Mouse (Mus musculus): Measurements from ENCODE around the gene Pola1. TPM values are rescaled to one million over a fixed set of nuclear protein-coding genes. Genes with fewer than 3 reads are reported as not detected.

Gene Pola1
- 16.1 and 18.3 TPM in 2 replicates for total RNA-seq (2021)
- long read RNA-seq, experiment 1 = 0 reads
- long read RNA-seq, experiment 2 = 0 reads

DNA sequence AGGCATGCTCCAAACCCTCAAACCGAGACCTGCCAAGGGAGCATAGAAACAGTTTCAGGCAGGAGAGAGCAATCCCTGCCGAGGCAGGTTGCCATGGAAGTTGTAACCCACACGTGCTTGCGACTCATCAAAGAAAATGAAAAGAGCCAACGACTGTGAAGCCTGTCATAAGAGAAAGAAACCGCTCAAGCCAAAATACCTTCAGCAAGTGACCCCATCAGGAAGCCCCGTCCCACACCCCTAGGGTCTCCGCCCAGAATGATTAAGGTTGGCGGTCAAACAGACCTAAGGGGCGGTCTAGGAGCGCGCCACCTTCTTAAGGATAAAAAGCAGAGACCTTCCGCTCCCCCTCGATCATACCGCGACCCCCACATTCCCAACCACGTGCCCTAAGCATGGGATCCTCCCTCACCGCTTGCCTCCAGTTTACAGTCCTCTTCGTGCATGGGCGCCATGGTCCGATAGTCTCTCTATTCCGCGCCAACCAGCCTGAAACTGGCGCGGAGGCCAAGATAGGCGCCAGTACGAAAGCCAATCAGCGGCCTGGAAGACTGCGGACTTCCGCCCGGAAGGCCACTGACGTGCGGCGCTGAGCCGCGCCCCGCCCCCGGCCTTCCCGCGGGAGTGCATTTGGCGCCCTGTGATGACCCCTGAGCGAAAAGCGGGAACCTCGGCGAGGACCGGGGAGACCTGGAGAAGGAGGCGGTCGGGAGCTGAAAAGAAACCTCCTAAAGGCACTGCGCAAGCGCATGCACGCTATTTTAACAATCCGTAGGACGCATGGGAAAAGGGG, at the start of gene Pola1:
Gene Pola1 (minus strand): TSS at position 499 of the 793 bp plus-strand sequence.
- peak; percentile 92 for DNase-seq

DNA sequence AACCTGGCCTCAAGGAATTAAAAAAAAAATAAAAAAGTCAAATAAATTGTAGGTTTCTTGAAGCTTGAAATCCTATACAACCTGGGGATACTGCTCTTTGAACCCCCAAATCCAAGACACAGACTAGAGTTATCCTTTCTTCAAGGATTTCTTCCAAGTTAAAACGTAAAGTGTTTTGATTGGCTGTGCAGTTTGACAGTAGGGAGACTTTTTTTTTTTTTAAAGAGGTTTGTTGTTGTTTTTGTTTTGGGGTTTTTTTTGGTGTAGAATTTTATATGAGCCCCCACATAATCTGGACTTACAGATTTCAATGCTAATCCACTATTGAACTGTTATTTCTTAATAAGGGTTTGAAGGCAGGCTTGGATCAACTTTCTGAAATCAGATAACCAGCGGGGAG, 44.3 kb upstream of the Pola1 start:
- no peak for DNase-seq

DNA sequence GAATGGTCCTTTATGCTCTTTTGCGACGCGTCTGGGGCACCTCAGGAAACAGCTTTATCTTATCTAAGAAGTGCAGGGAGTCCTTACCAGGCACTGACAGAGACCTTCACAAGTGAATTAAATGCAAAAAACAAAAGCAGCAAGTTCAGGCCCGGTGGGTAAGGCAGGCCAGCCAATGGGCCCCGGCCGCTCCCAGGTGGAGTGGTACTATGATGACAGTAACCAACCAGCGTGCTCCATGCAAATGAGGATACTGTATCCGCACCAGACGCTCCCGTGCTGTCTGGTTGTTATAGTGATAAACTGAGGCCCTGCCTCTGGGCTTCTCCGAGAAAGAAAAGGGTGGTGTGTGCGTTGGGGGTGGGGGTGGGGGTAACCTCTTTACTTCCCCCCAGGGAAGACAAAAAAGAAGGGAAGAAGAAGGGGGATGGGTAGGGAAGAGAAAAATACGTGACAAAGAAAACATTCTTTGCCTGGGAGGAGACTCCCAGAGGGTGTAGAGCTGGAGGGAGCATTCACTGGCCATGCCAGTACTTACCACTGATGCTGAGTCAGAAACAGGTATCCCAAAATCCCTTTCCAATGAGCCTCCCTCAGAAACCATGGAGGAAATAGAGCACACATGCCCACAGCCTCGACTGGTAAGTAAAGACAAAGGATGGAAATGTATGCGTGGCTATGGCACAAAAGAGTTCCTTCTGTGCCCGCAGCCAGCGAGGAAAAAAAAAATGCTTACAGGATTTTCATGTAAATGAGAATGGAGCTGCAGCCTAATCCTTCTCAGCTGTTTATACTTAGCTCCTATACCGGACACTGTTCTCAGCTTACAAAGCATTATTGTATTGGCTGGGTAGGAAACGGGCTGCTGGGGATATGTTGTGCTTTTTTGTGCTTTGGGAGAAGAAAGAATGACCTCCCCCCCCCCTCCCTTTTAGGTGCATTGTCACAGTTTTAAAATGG, 43.2 kb upstream of the Pola1 start:
- peak; percentile 65 for DNase-seq

DNA sequence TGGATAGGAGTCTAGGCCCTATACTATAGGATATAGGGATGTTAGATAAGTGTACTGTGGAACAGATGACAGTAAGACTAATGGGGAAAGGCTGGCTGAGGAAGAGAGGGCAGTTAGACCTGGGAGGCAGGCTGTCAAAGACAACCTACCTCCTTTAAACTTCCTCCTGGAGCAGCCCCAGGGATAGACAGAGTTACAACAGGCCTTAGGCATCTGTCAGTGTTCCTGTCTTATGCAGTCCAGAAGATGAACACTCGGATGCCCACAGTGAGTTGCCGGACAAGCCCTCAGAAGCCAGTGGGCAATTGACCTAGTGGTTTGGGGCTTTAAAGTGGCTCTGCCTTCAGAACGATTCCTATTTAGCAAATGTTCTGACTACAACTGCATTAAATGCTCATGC, 42.5 kb upstream of the Pola1 start:
- DNase-seq = no peak

DNA sequence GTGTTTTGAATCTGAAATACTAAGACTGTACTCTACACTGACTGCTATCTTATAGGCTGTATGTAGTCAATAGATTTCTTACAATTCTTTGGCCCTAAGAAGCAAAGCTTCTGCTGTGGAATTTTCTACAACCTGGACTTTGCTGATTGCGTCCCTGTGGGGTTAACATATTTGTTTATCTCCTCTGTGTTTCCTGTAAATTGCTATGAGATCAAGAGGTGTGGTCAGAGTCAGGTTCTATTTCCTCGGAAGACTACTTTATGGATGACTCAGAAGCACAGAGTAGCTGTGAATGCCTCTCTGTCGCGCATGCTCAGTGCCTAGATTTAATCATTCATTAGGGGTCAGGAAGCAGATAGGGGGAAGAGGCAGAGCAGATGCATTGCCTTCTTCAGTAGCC, 32.8 kb upstream of the Pola1 start:
- no peak for DNase-seq

DNA sequence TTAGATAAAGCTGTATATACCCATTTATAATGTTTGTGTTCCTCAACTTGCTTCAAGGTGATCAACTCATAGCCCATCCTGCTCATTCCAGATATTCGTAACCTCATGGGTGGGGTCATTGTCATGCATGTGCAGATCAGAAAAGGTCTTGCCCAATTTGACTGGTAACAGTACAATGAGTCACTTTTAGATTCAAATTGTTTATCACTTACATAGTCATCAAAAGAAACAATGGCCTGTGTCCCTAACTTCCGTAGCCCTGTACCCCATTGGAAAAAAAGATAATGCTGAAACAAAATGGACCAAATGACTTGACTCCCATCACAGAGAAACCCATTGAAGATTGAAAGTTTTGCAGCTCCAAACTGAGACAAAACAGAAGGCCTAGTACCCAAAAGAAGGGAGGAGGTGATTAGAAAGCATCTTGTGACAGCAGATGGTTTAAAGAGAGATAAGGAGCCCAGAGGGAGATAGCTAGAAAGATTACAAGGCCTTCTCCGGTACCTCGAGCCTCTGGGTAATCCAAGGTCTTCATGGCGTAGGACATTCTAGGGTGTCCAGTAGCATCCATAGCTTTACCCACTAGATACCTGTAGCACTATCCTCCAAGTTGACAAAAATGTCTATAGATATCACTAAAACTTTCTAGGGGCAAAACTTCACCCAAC, 32.1 kb upstream of the Pola1 start:
- no peak for DNase-seq

DNA sequence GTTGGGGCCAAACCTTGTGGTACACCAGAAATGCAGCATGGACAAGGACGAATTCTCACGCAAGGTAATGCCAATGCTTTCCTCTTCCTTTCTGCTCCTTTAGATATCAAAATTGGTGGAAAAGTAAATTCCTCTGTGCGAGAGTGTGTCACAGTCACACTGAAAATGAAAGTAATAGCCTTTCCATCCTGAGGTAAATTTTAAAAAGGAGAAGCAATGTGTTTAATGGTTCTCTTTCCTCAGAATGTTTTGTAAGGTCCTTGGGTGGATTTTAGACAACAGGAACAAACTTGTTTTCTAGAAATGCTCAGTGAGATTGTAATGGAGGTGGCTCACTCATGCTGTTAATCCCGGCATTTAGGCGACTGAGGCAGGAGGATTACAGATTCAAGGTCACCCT, 23.2 kb upstream of the Pola1 start:
- DNase-seq = no peak

DNA sequence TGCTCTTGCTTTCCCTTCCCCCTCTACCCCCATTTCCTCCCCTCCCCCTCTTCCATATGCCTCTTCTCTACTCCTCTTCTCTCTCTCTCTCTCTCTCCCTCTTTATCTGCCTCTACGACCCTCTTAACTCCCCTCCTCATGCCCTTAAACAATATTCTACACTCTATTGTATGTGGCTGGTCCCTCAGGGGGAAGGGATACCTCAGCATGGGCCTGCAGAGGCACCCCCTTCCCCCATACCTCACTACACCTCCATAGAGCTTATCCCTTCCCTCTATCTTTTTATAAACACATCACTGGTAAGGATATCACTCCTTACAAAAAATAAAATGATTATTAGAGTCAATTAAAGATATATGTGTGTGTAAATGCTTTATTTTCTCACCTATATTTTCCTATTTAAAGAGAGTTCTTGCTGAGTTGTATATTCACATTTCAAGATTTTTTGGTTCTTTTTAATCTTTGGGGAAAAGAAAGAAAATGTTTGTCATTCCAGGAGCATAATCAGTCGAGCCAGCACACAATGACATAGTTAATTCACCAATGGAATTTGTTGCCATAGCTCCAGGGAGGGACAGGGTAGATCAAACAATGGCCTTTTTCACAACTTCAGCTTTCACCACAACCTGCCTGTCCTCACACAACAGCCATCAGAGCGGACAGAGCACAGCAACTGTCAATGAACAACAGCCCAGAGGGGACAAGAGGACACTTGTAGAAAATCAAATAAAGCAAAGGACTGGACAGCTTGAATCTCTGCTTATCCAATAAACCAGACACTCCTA, 22.5 kb upstream of the Pola1 start, which contains the start of gene Pcyt1b:
Gene Pcyt1b (plus strand): TSS at position 646 of the 785 bp plus-strand sequence.
- no peak for DNase-seq

DNA sequence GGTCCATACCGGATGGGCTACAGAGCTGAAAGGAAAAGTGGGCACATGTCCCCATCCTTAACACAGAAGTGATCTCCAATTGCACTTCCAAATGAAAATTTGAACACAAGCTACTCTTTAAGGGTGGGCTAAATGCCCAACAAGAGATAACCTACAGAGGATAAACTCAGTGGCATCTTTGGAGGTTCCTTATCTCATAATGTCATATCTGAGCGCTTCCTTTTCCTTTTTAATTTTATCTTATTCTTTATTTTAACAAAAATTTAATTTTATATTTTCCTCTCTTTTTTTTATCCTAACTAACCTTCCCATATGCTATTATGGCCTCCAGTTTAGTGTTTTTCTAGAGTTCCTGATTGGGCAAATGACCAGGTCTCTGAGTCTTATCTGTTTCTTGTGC, 18.8 kb upstream of the Pola1 start:
- no peak for DNase-seq

DNA sequence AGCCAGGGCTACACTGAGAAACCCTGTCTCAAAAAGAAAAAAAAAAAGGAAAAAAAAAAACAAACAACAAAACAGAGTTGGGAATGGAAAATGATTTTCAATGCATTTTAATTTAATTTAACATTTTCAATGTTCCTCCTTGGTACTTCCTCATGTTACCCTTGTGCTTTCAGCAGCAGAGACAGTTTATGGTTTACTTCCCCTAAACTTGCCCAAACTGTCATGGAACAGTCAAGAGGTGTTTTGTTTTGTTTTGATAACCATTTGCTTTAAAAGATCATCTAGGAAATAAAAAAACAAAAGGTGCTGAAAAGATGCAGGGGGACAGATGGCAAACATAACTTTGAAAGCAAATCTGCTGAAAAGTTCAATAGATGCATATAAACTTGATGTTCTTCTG, 12.1 kb upstream of the Pola1 start:
- no peak for DNase-seq

DNA sequence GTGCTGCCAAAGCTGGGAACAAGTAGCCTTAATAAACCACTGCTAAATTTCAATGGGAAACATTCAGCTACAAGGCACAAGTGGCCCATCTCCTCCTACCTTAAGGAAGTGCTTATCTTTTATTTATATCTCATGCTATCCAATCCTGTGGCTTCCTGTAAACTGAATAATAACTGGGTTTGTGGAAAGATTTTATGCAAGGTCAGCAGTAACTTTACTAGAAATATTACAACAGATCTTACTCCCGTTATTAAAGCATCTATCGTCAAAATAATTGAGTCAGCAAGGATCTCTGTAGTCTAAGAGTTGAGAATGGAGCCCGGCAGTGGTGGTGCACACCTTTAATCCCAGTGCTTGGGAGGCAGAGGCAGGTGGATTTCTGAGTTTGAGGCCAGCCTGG, 11.6 kb upstream of the Pola1 start:
- no peak for DNase-seq

DNA sequence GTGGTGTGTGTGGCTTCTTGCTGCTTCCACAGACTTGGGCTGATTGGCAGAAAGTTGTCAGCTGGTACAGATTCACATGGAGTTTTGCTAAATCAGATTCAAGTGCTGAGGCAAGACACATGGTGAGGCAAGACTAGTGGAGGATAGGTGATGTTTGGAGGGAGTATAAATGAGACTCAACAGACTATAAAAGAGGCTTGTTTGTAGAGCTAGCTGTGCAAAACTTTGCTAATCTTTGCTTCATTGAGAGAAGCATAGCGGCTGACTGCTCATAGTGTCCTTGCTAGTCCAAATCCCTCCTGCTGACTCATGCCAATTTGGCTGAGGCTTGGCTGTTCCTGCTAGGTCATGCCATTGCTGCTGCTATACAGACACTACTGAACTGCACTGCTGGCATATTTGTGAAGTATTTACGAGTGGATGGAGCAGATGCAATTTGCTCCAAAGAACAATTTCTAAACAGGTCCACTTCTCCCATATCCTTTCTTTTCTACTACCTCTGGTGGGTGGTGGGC, 3.0 kb upstream of the Pola1 start:
- peak; percentile 63 for DNase-seq

DNA sequence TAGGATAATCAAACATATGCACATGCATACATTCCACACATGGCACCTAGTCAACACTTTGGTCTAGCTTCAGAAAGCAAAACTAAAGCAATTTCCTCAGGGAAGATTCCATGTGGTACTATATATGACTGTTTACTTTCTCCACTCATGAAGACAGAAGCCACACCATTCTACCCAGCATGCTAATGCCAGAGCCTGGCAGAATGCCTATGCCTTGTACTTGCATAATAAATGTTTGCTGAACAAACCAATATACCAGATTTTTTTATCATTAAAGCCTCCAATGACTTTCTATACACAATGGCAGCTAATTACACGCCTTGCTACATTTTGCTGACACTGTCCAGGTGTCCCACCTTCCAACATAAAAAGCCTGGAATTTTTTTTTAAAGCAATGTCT, 1.7 kb downstream of the Pola1 start:
- DNase-seq = no peak

DNA sequence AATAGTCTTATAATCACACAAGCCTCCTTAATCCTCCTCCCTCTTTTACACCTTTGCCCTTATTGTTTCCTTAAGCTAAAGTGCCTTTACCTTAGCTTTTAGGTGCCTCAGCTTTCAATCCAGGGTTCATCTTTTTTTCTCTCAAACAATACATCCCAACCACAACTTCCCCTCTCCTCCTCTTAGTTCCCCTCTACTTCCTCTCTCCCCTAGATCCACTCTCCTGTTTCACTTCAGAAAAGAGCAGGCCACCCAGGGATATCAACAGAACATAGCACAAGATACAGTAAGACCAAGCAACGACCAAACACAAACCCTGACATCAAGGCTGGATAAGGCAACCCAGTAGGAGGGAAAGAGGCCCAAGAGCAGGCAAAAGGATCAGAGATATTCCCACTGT, 29.7 kb downstream of the Pola1 start:
- no peak for DNase-seq

DNA sequence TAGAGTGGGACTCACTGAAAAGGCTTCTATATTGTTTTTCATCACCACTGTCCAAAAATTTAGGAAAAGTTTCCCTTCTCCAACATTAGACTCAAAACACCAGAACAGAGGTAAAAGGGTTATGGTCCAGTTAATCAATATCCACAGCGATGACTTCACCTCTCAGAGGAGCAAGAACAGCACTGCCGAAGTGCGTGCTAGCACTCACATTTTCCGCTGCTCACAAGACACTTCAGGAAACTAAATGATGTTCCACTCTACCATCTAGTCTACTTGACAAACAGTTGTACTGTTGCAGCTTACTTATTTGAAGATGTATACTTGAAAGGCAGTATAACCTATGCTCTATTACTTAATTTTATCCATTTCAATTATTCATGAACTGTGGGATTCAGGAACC, 37.7 kb downstream of the Pola1 start:
- DNase-seq = no peak

DNA sequence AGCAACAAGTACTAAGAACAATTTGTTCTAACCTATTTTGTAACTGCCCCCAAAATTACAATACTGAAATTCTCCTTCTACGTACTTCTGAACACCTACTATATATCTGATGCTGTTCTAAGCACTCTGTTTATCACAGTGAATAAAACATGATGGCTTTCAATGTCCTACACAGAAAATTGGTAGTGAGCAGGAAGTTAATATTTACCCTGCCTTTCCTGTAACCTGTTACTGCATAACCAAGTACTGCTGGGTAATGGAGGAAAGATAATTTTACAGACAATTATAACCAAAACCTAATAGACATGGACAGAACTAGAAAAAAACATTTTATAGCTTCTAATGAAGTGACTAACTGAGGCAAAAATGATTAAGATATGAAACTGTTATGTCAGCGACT, 51.0 kb downstream of the Pola1 start:
- DNase-seq = no peak

DNA sequence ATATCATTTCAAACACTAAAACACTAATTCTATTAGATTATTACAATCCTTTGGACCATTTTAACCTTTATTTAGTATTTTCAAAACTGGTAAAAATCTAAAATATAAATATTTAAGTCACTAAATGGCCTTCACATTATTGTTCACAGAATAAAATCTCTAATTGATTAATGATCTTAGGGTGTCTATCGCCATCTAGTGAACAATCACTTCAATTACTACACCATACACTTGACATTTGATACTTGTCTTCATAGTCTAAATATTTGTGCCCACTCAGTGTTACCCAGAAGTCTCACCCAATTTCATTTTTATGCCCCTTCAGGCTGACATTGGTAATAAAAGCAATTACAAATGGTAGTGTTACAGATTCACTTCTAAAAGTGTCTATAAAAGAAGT, 74.8 kb downstream of the Pola1 start:
- no peak for DNase-seq

DNA sequence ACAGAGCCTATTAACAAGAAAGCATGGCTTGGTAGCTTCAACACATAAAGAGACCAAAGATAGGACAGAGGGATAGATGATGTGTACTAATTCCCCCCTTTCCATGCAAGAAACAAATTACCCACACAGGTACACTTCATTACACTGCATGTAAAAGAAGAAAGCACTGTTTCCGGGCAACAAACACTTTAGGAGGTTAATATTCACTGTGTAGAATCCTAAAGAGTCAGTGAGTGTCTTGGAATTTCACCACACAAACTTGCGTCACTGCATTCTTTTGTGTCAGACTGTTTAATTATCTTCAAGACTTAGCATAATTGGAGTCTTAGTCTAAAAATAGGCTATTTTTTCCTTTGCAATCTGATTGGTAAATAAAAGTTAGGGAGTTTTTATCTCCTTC, 92.2 kb downstream of the Pola1 start:
- no peak for DNase-seq

DNA sequence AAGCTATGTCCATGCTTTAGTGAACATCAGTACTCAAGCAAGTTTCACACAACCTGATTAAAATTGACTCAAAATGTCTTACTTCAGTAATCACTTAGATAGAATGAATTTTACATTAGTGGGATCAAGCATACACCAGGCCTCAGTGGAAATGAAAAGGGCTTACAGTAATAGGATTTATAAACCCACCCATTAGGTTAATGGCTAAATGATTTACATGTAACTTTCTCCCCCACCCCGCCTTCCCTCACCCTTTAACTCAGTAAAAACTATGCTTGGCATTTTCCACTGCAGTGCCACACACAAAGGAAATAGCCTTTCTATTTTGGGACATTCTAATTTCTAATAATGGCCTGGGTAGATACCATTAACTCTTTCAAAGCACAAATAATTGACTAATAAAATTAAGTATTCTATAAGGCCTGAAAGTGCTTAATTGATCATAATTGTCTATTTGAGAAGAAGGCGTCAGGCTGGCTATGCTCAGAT, 129.0 kb downstream of the Pola1 start:
- DNase-seq = no peak

DNA sequence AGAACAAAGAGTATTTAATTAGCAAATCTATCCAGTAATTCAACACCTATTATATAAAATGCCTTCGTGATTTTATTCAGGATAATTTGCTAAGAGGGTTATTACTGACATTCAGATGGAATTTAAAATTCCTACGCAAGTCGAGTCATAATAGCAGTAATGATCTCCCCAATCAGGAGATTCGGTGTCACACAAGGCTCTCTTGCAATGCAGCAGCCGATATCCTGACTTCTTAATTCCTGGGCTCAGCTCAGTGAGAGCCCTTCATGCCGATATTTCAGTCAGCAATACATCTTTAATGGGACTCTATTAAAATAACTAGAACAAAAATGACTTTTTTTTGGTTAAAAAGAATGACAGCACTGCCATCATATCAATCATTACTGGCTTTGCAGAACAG, 134.4 kb downstream of the Pola1 start:
- no peak for DNase-seq

DNA sequence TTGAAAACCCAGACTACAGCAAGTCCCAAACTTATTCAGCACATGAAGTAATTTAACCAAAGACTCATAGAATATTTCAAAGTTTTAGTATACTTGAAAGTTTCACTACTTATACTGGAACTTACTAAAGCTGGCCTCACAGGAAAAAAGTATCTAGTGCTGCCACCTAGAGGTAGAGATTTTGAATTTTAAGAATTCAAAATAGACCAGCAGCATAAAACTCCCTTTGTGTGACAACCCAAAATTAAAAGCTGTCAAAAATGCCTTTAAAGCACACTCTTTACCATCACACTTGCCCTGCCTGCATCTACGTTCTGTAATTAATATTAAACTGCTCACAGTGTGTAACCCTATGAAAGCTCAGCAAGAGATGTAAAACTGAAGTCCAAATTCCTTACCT, 166.2 kb downstream of the Pola1 start:
- DNase-seq = no peak

All from adrenal gland, postnatal 14 days (tissue).